15 mouse cellular contexts compared by ENCODE assay signal in genomic region chr4:40374213-40374612, GRCm38 (mm10).
"Had no signal": no experiment of that assay in that cellular context is flagged by ENCODE, and none has a peak within 500 bp of the region (broad histone marks: within the 10 kb centered on the region; RNA-seq: fewer than 3 reads in every experiment).

No protein-coding gene starts in this region.

- DNase-seq: gastrocnemius, adult 2 months; gastrocnemius, postnatal 10 days; gastrocnemius, postnatal 25 days; heart, adult 2 months; heart, postnatal 14 days; heart, postnatal 36 days; kidney, adult 11 months; kidney, adult 2 months; kidney, adult 9 months; kidney, postnatal 14 days; kidney, postnatal 4 days; liver had no signal

- ATAC-seq: hindbrain, postnatal 0 days; intestine, embryonic 16.5 days; liver, embryonic 12.5 days had no signal
